Mouse (Mus musculus): Measurements from ENCODE around the gene Frs3.

DNA sequence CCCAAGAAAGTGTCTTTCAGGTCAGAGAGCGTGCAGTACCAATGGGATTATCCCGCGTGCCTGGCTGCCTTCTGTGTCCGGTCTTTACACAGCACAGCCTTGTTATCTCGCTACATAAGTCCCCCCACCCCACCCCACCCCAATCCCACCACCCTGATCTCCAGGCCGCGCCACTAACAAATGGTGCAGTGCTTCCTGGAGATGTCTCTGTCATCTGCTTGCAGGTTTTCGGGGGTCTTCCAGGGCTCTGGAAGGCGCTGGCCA, 554 bp upstream of the Frs3 start, which contains the start of gene Tomm6:
- TF ChIP-seq POLR2A (IDR thresholded peaks at IDR 0.05; ENCODE audit: low read depth, low read length) (no peak), CTCF (conservative IDR thresholded peaks at IDR 0.05; ENCODE audit: insufficient read depth, insufficient read length, low read depth, low read length) (no peak)
